Mouse (Mus musculus) liver, embryonic 14.5 days (tissue): ENCODE results near the gene Klhdc7b. TPM values are rescaled to one million over a fixed set of nuclear protein-coding genes. Genes with fewer than 3 reads are reported as not detected.
A peak's percentile ranks its signal among the peaks of the same experiment; 100 is the strongest.

Experiments
- ATAC-seq: fragments of 200-750 bp; cut with Nextera tagmentation; 2 replicates; pipeline ENCODE4 v1.8.0; 2017; ENCODE audit warnings: moderate number of reproducible peaks, mild to moderate bottlenecking, moderate library complexity; ENCODE audit not compliant: insufficient read depth
- DNase-seq, 3 experiments: peaks; one replicate each; pipeline ENCODE4 v3.0.0-alpha.2; 2012 to 2013; ENCODE audit warnings: low read depth in 3 of 3, low spot score in 3 of 3
- H3K27ac ChIP-seq: fragments of 300-500 bp; sonication (generic); 2 replicates; pipeline ENCODE4 v1.5.1; 2014; ENCODE audit warnings: moderate library complexity, mild to moderate bottlenecking, control low read depth, inconsistent platforms
- H3K27me3 ChIP-seq: fragments of 300-500 bp; sonication (generic); 2 replicates; pipeline ENCODE4 v1.6.1; 2014; ENCODE audit warnings: mild to moderate bottlenecking, low read length, moderate library complexity; ENCODE audit not compliant: control insufficient read depth, insufficient read depth
- H3K36me3 ChIP-seq: fragments of 300-500 bp; sonication (generic); replicated peaks from 2 replicates; pipeline ENCODE4 v1.6.1; 2014; ENCODE audit warnings: low read depth; ENCODE audit not compliant: control insufficient read depth, insufficient read depth
- H3K4me1 ChIP-seq, 2 experiments: fragments of 200-500 bp in 1 of 2; fragments of 300-500 bp in 1 of 2; sonication (generic) in 1 of 2; replicated peaks; 2 replicates each; pipeline ENCODE4 v1.6.1; 2012 to 2014; ENCODE audit warnings: antibody characterized with exemption in 1 of 2, inconsistent platforms in 1 of 2, low read length in 1 of 2; ENCODE audit not compliant: control insufficient read depth in 2 of 2, insufficient read depth in 2 of 2
- H3K4me2 ChIP-seq: fragments of 300-500 bp; sonication (generic); 2 replicates; pipeline ENCODE4 v1.6.1; 2014; ENCODE audit warnings: low read depth, mild to moderate bottlenecking, control low read depth, moderate library complexity
- H3K4me3 ChIP-seq, 2 experiments: fragments of 200-500 bp in 1 of 2; fragments of 300-500 bp in 1 of 2; sonication (generic) in 1 of 2; 2 replicates each; pipeline ENCODE4 v1.5.1; 2012 to 2014; ENCODE audit warnings: low read depth in 2 of 2, low read length in 2 of 2, mild to moderate bottlenecking in 2 of 2, control low read depth in 1 of 2, inconsistent platforms in 1 of 2, moderate library complexity in 1 of 2; ENCODE audit not compliant: insufficient read depth in 1 of 2
- H3K9ac ChIP-seq: fragments of 300-500 bp; sonication (generic); replicated peaks from 2 replicates; pipeline ENCODE4 v1.6.1; 2014; ENCODE audit warnings: mild to moderate bottlenecking, control low read depth, moderate library complexity
- H3K9me3 ChIP-seq: fragments of 300-500 bp; sonication (generic); 2 replicates; pipeline ENCODE4 v1.6.1; 2016; ENCODE audit warnings: low read length, mixed read lengths; ENCODE audit not compliant: control insufficient read depth
- CTCF ChIP-seq: IDR thresholded peaks from 2 replicates; pipeline ENCODE4 v1.5.1; 2016; ENCODE audit warnings: antibody characterized with exemption, low read depth, control low read depth
- EP300 ChIP-seq: IDR thresholded peaks from 2 replicates; pipeline ENCODE4 v1.6.1; 2016; ENCODE audit warnings: antibody characterized with exemption, low read depth
- WGBS: fragments of 180-500 bp; shearing (Covaris S2); extraction: QIAGEN DNeasy Blood & Tissue Kit; methylation state at CpG from one replicate; pipeline ENCODE4 v1.1.7; 2014; ENCODE audit not compliant: insufficient replicate concordance; 5-methylcytosine and 5-hydroxymethylcytosine counted together
- polyA plus RNA-seq, 2 experiments: library from polyadenylated mRNA; depleted of rRNA in 1 of 2; stranded (reverse) in 1 of 2; unstranded in 1 of 2; fragments of >200 nt; fragmentation: Nextera tagmentation in 1 of 2; extraction: Ambion mirVana in 1 of 2; gene quantifications; 2 replicates each; pipeline versions ENCODE4 v1.2.1 to v1.2.3; 2012 to 2014

Klhdc7b gene
- polyA plus RNA-seq, 2 experiments, result not detected

GRCm38 (mm10) chr15:89377362-89377761 is 7.4 kb upstream of the Klhdc7b start:
- Histone ChIP-seq H3K27me3 (peaks cover 31% of the 10 kb centered on the region), H3K4me3 (no peak overlapping the region), H3K36me3 (peaks cover 2% of the 10 kb centered on the region), H3K9me3 (no peaks in the 10 kb centered on the region), H3K4me1 (peaks cover 0 to 4% of the 10 kb centered on the region in 2 experiments; a peak in 1 of 4 replicates), H3K27ac (no peak overlapping the region), H3K9ac (no peak overlapping the region), H3K4me2 (no peak overlapping the region; the same call in 1 of the 2 replicates)
- 11% methylated on average over 18 of the region's 18 CpGs for WGBS
- no peak for TF ChIP-seq CTCF
- TF ChIP-seq EP300, result no peak
- no peak for DNase-seq
- ATAC-seq, result no peak

- Histone ChIP-seq H3K27me3 (peaks cover 31% of the 10 kb centered on the region), H3K36me3 (no peaks in the 10 kb centered on the region), H3K9ac (no peak overlapping the region; the same call in 1 of the 2 replicates), H3K4me2 (peak overlapping the region; percentile 71), H3K4me3 (peak overlapping the region; percentile 23 to 45; a peak in 3 of 4 replicates), H3K9me3 (no peaks in the 10 kb centered on the region), H3K4me1 (peaks cover 0 to 2% of the 10 kb centered on the region in 2 experiments; a peak in 1 of 4 replicates), H3K27ac (no peak overlapping the region)
- TF ChIP-seq CTCF (no peak), EP300 (no peak)
- 19% methylated on average over 46 of the region's 46 CpGs for WGBS
- no peak for ATAC-seq
- no peak for DNase-seq
Measured at GRCm38 (mm10) chr15:89377938-89378828, 6.5 kb upstream of the Klhdc7b start.

- Histone ChIP-seq H3K27ac (no peak within 1 kb of the TSS), H3K9ac (peak within 1 kb of the TSS; percentile 24), H3K27me3 (peaks cover 31% of the 10 kb centered on the region), H3K4me3 (peak within 1 kb of the TSS; percentile 23 to 45), H3K36me3 (no peaks in the 10 kb centered on the region), H3K4me2 (peak within 1 kb of the TSS; percentile 71), H3K9me3 (no peaks in the 10 kb centered on the region), H3K4me1 (peaks cover 0 to 2% of the 10 kb centered on the region in 2 experiments; a peak in 1 of 4 replicates)
- WGBS, result 1% methylated on average over 33 of the region's 33 CpGs
- DNase-seq (no peak), ATAC-seq (peak; percentile 20; the same call in 1 of the 2 replicates)
- TF ChIP-seq CTCF (no peak), EP300 (no peak)
Measured at GRCm38 (mm10) chr15:89378831-89379401, 5.8 kb upstream of the Klhdc7b start, which contains the start of gene Odf3b. Gene Odf3b (minus strand): TSS chr15:89379282.

- H3K9me3 ChIP-seq, result no peaks in the 10 kb centered on the region
- no peaks in the 10 kb centered on the region for H3K36me3 ChIP-seq
- peaks cover 31% of the 10 kb centered on the region for H3K27me3 ChIP-seq
- H3K4me1 ChIP-seq, result peaks cover 0 to 2% of the 10 kb centered on the region in 2 experiments; a peak in 1 of 4 replicates
- TF ChIP-seq CTCF, result no peak
- no peak for TF ChIP-seq EP300
- H3K4me3 ChIP-seq, result peak overlapping the region; percentile 23 to 45; a peak in 3 of 4 replicates
- no peak overlapping the region for H3K27ac ChIP-seq
- DNase-seq, result peak in 1 of 3 experiments; percentile 29
- ATAC-seq, result peak; percentile 58; the same call in 1 of the 2 replicates
- WGBS, result 5% methylated on average over 10 of the region's 10 CpGs
- H3K9ac ChIP-seq, result peak overlapping the region; percentile 24; the same call in 1 of the 2 replicates
- peak overlapping the region; percentile 71 for H3K4me2 ChIP-seq
Measured at GRCm38 (mm10) chr15:89379429-89379828, 5.3 kb upstream of the Klhdc7b start.

GRCm38 (mm10) chr15:89387127-89387526 is 2.4 kb downstream of the Klhdc7b start:
- Histone ChIP-seq H3K36me3 (no peaks in the 10 kb centered on the region), H3K4me1 (no peaks in the 10 kb centered on the region), H3K4me2 (no peak overlapping the region), H3K4me3 (no peak overlapping the region), H3K27me3 (no peaks in the 10 kb centered on the region; the same call in 1 of the 2 replicates), H3K27ac (no peak overlapping the region), H3K9ac (no peak overlapping the region), H3K9me3 (no peaks in the 10 kb centered on the region)
- 25% methylated on average over 12 of the region's 12 CpGs for WGBS
- TF ChIP-seq CTCF (no peak), EP300 (no peak)
- no peak for DNase-seq
- ATAC-seq, result no peak
